In genomic region chr6:37037115-37037908, GRCm38 (mm10) we compare ENCODE assay signal across 9 mouse cellular contexts.
DNase-seq lines count a peak whose midpoint lies in the region; ATAC-seq and TF ChIP-seq lines count a peak whose summit lies in the region.
"Had no signal": no experiment of that assay in that cellular context is flagged by ENCODE, and none has a peak within 500 bp of the region (broad histone marks: within the 10 kb centered on the region; RNA-seq: fewer than 3 reads in every experiment).

No protein-coding gene starts in this region.

- peak; percentile 66 for DNase-seq in neural tube, embryonic 10.5 days (ENCODE audit: extremely low spot score, low spot score)
- peak; percentile 65 for DNase-seq in brain, embryonic 14.5 days (ENCODE audit: low read depth)
- peak; percentile 67 for DNase-seq in midbrain, embryonic 10.5 days (ENCODE audit: low spot score)
- DNase-seq in adrenal gland, adult 18-20 months (ENCODE audit: low spot score in 2 of 2): no peak

- peaks cover 12% of the 10 kb centered on the region for H3K4me1 ChIP-seq in neural tube, embryonic 15.5 days
- H3K4me1 ChIP-seq in heart, embryonic 12.5 days (replicated peaks): peaks cover 25% of the 10 kb centered on the region
- peaks cover 9% of the 10 kb centered on the region for H3K4me1 ChIP-seq in kidney, embryonic 14.5 days (ENCODE audit: control insufficient read depth, insufficient read depth, low read length)
- H3K4me1 ChIP-seq in midbrain, embryonic 10.5 days: peaks cover 27% of the 10 kb centered on the region
- H3K4me1 ChIP-seq: liver, embryonic 15.5 days had no signal

- TF ChIP-seq POLR2A in brain, embryonic 14.5 days (IDR thresholded peaks at IDR 0.05; ENCODE audit: borderline replicate concordance, extremely low read depth, insufficient read depth, insufficient read length, poor library complexity, severe bottlenecking): no peak

- peak; percentile 64; the same call in 1 of the 2 replicates for TF ChIP-seq CTCF in brain, embryonic 14.5 days (IDR thresholded peaks at IDR 0.05; ENCODE audit: borderline replicate concordance, extremely low read depth, insufficient read depth, insufficient read length)

- 0 out of 2 replicates have a peak, but pooled peaks cover 5% of the 10 kb centered on the region for H3K36me3 ChIP-seq in neural tube, embryonic 15.5 days
- H3K36me3 ChIP-seq in heart, embryonic 12.5 days: no peaks in the 10 kb centered on the region
- no peaks in the 10 kb centered on the region for H3K36me3 ChIP-seq in kidney, embryonic 14.5 days (ENCODE audit: control insufficient read depth, insufficient read depth, low read length)
- H3K36me3 ChIP-seq in midbrain, embryonic 10.5 days: no peaks in the 10 kb centered on the region
- H3K36me3 ChIP-seq: liver, embryonic 15.5 days had no signal

- no peaks in the 10 kb centered on the region for H3K27me3 ChIP-seq in neural tube, embryonic 15.5 days (replicated peaks)
- no peaks in the 10 kb centered on the region for H3K27me3 ChIP-seq in heart, embryonic 12.5 days (replicated peaks)
- no peaks in the 10 kb centered on the region for H3K27me3 ChIP-seq in kidney, embryonic 14.5 days (ENCODE audit: control insufficient read depth, insufficient read depth, low read length)
- no peaks in the 10 kb centered on the region; the same call in 1 of the 2 replicates for H3K27me3 ChIP-seq in midbrain, embryonic 10.5 days (ENCODE audit: low read depth, poor library complexity, severe bottlenecking)
- H3K27me3 ChIP-seq: liver, embryonic 15.5 days had no signal

- no peak; the same call in 1 of the 2 replicates for ATAC-seq in neural tube, embryonic 15.5 days (ENCODE audit: low FRiP score)
- ATAC-seq in heart, embryonic 12.5 days (ENCODE audit: insufficient number of reproducible peaks, low FRiP score): peak; percentile 61; the same call in 1 of the 2 replicates
- peak; percentile 61; the same call in 1 of the 2 replicates for ATAC-seq in kidney, embryonic 14.5 days (ENCODE audit: low FRiP score, low TSS enrichment)
- no peak for ATAC-seq in megakaryocyte, adult 5-6 weeks (ENCODE audit: poor library complexity, severe bottlenecking)

- no peak overlapping the region for H3K4me2 ChIP-seq in neural tube, embryonic 15.5 days
- H3K4me2 ChIP-seq in heart, embryonic 12.5 days: peak overlapping the region; percentile 34
- H3K4me2 ChIP-seq in kidney, embryonic 14.5 days (replicated peaks; ENCODE audit: low read depth, low read length): no peak overlapping the region
- H3K4me2 ChIP-seq: liver, embryonic 15.5 days had no signal

- no peak overlapping the region; the same call in 1 of the 2 replicates for H3K27ac ChIP-seq in neural tube, embryonic 15.5 days (replicated peaks)
- H3K27ac ChIP-seq in heart, embryonic 12.5 days (ENCODE audit: poor library complexity, severe bottlenecking): no peak overlapping the region
- no peak overlapping the region for H3K27ac ChIP-seq in kidney, embryonic 14.5 days (ENCODE audit: low read depth, low read length)
- no peak overlapping the region; the same call in 1 of the 2 replicates for H3K27ac ChIP-seq in midbrain, embryonic 10.5 days (replicated peaks)
- H3K27ac ChIP-seq: liver, embryonic 15.5 days had no signal

- H3K9me3 ChIP-seq in neural tube, embryonic 15.5 days (replicated peaks): no peaks in the 10 kb centered on the region
- no peaks in the 10 kb centered on the region for H3K9me3 ChIP-seq in heart, embryonic 12.5 days (replicated peaks)
- H3K9me3 ChIP-seq in kidney, embryonic 14.5 days (ENCODE audit: control insufficient read depth, low read length): no peaks in the 10 kb centered on the region
- no peaks in the 10 kb centered on the region for H3K9me3 ChIP-seq in midbrain, embryonic 10.5 days (replicated peaks)
- H3K9me3 ChIP-seq: liver, embryonic 15.5 days had no signal

- 82% methylated on average over 11 of the region's 11 CpGs for WGBS in neural tube, embryonic 15.5 days
- WGBS in heart, embryonic 12.5 days: 51% methylated on average over 11 of the region's 11 CpGs
- WGBS in kidney, embryonic 14.5 days: 87% methylated on average over 11 of the region's 11 CpGs
- WGBS in midbrain, embryonic 10.5 days: 48% methylated on average over 11 of the region's 11 CpGs

- H3K4me3 ChIP-seq in neural tube, embryonic 15.5 days (replicated peaks): no peak overlapping the region
- H3K4me3 ChIP-seq in heart, embryonic 12.5 days: no peak overlapping the region
- no peak overlapping the region for H3K4me3 ChIP-seq in kidney, embryonic 14.5 days (ENCODE audit: low read length)
- H3K4me3 ChIP-seq in midbrain, embryonic 10.5 days: 0 out of 2 replicates have a peak overlapping the region, but pooled peaks have one; percentile 14
- H3K4me3 ChIP-seq: liver, embryonic 15.5 days had no signal

- no peak overlapping the region for H3K9ac ChIP-seq in neural tube, embryonic 15.5 days (replicated peaks)
- H3K9ac ChIP-seq in heart, embryonic 12.5 days: no peak overlapping the region
- H3K9ac ChIP-seq in kidney, embryonic 14.5 days (ENCODE audit: low read depth, low read length): no peak overlapping the region
- H3K9ac ChIP-seq: liver, embryonic 15.5 days had no signal

Comparison
In these comparisons a context has a peak if more than half of its experiments do, and no peak if none do; other contexts are left out.
1. DNase-seq: peak in neural tube, embryonic 10.5 days (single experiment), brain, embryonic 14.5 days (single experiment) and midbrain, embryonic 10.5 days (single experiment); none in adrenal gland, adult 18-20 months (0 of 2).
2. ATAC-seq: peak in heart, embryonic 12.5 days (single experiment) and kidney, embryonic 14.5 days (single experiment); none in neural tube, embryonic 15.5 days (single experiment) and megakaryocyte, adult 5-6 weeks (single experiment).